Mouse (Mus musculus) intestine, embryonic 16.5 days (tissue): ENCODE measurements at regions not wholly inside any gene's neighbourhood (a gene's known extent, or its start where the extent isn't known, plus 50 kb on each side); places are given as distances from the start of the nearest gene placed in this dataset.

Experiments used
- ATAC-seq: fragments of 200-750 bp; cut with Nextera tagmentation; 2 replicates; pipeline ENCODE4 v1.8.0; 2017; ENCODE audit warnings: moderate TSS enrichment, moderate library complexity
- H3K27ac ChIP-seq: fragments of 300-500 bp; sonication (generic); 2 replicates; pipeline ENCODE4 v1.5.1; 2014; ENCODE audit warnings: mild to moderate bottlenecking, low read length
- H3K27me3 ChIP-seq: fragments of 300-500 bp; sonication (generic); replicated peaks from 2 replicates; pipeline ENCODE4 v1.6.1; 2014; ENCODE audit warnings: low read length, control low read depth, mixed read lengths; ENCODE audit not compliant: control insufficient read depth, insufficient read depth
- H3K36me3 ChIP-seq: fragments of 300-500 bp; sonication (generic); 2 replicates; pipeline ENCODE4 v1.6.1; 2014; ENCODE audit warnings: low read length, control low read depth; ENCODE audit not compliant: control insufficient read depth, insufficient read depth
- H3K4me1 ChIP-seq: fragments of 300-500 bp; sonication (generic); 2 replicates; pipeline ENCODE4 v1.6.1; 2014; ENCODE audit warnings: low read length, control low read depth, mixed read lengths; ENCODE audit not compliant: control insufficient read depth, insufficient read depth
- H3K4me2 ChIP-seq: fragments of 300-500 bp; sonication (generic); 2 replicates; pipeline ENCODE4 v1.6.1; 2014; ENCODE audit warnings: low read depth, low read length, control low read depth
- H3K4me3 ChIP-seq: fragments of 300-500 bp; sonication (generic); 2 replicates; pipeline ENCODE4 v1.5.1; 2014; ENCODE audit warnings: mild to moderate bottlenecking, low read length
- H3K9ac ChIP-seq: fragments of 300-500 bp; sonication (generic); 2 replicates; pipeline ENCODE4 v1.6.1; 2014; ENCODE audit warnings: low read depth, low read length
- H3K9me3 ChIP-seq: fragments of 300-500 bp; sonication (generic); 2 replicates; pipeline ENCODE4 v1.6.1; 2016; ENCODE audit warnings: low read length, control low read depth; ENCODE audit not compliant: control insufficient read depth
- WGBS: fragments of 180-500 bp; shearing (Covaris S2); extraction: QIAGEN DNeasy Blood & Tissue Kit; methylation state at CpG from one replicate; pipeline ENCODE4 v1.1.7; 2014; 5-methylcytosine and 5-hydroxymethylcytosine counted together

- Histone ChIP-seq H3K36me3 (no peaks in the 10 kb centered on the region), H3K27ac (no peak overlapping the region), H3K27me3 (no peaks in the 10 kb centered on the region), H3K4me3 (no peak overlapping the region), H3K9ac (no peak overlapping the region), H3K4me2 (no peak overlapping the region), H3K9me3 (peaks cover 3% of the 10 kb centered on the region; the same call in 1 of the 2 replicates), H3K4me1 (no peaks in the 10 kb centered on the region)
- 89% methylated on average over 4 of the region's 4 CpGs for WGBS
- no peak for ATAC-seq
Measured at GRCm38 (mm10) chr9:84280898-84281297, 356.0 kb downstream of the Bckdhb start.

- H3K9me3 ChIP-seq = peaks cover 3% of the 10 kb centered on the region; the same call in 1 of the 2 replicates
- H3K4me3 ChIP-seq = no peak overlapping the region
- 52% methylated on average over 3 of the region's 3 CpGs for WGBS
- H3K4me1 ChIP-seq = no peaks in the 10 kb centered on the region
- no peaks in the 10 kb centered on the region for H3K36me3 ChIP-seq
- no peaks in the 10 kb centered on the region for H3K27me3 ChIP-seq
- no peak overlapping the region for H3K9ac ChIP-seq
- ATAC-seq = no peak
- H3K27ac ChIP-seq = no peak overlapping the region
- H3K4me2 ChIP-seq = no peak overlapping the region
Measured at GRCm38 (mm10) chr9:84281610-84282009, 356.7 kb downstream of the Bckdhb start.

GRCm38 (mm10) chr9:84283296-84283695, 358.4 kb downstream of the Bckdhb start:
- Histone ChIP-seq H3K4me2 (no peak overlapping the region), H3K4me3 (no peak overlapping the region), H3K36me3 (no peaks in the 10 kb centered on the region), H3K27ac (no peak overlapping the region), H3K9me3 (peaks cover 3% of the 10 kb centered on the region; the same call in 1 of the 2 replicates), H3K27me3 (no peaks in the 10 kb centered on the region), H3K4me1 (no peaks in the 10 kb centered on the region), H3K9ac (no peak overlapping the region)
- no peak for ATAC-seq
- WGBS = 82% methylated on average over 5 of the region's 6 CpGs

- Histone ChIP-seq H3K27me3 (no peaks in the 10 kb centered on the region), H3K36me3 (no peaks in the 10 kb centered on the region)
- no peak for ATAC-seq
Measured at GRCm38 (mm10) chr9:84285604-84286003, 360.7 kb downstream of the Bckdhb start.

GRCm38 (mm10) chr9:84295891-84296290, 370.9 kb downstream of the Bckdhb start:
- no peaks in the 10 kb centered on the region for H3K4me1 ChIP-seq
- no peaks in the 10 kb centered on the region for H3K27me3 ChIP-seq
- ATAC-seq = no peak
- 43% methylated on average over 1 of the region's 1 CpGs for WGBS
- H3K9me3 ChIP-seq = no peaks in the 10 kb centered on the region
- H3K27ac ChIP-seq = no peak overlapping the region
- no peak overlapping the region for H3K4me2 ChIP-seq
- no peak overlapping the region for H3K9ac ChIP-seq
- H3K4me3 ChIP-seq = no peak overlapping the region
- H3K36me3 ChIP-seq = no peaks in the 10 kb centered on the region

More at GRCm38 (mm10) chr9:84285604-84286003, 360.7 kb downstream of the Bckdhb start:
- Histone ChIP-seq H3K9ac (no peak overlapping the region), H3K9me3 (peaks cover 3% of the 10 kb centered on the region; the same call in 1 of the 2 replicates), H3K4me2 (no peak overlapping the region), H3K27ac (no peak overlapping the region), H3K4me3 (no peak overlapping the region), H3K4me1 (no peaks in the 10 kb centered on the region)
- WGBS = 41% methylated on average over 4 of the region's 4 CpGs

GRCm38 (mm10) chr9:84296456-84296855, 371.5 kb downstream of the Bckdhb start:
- H3K4me3 ChIP-seq = no peak overlapping the region
- no peaks in the 10 kb centered on the region for H3K36me3 ChIP-seq
- ATAC-seq = no peak
- no peaks in the 10 kb centered on the region for H3K9me3 ChIP-seq
- H3K4me1 ChIP-seq = no peaks in the 10 kb centered on the region
- no peaks in the 10 kb centered on the region for H3K27me3 ChIP-seq
- 94% methylated on average over 3 of the region's 3 CpGs for WGBS
- H3K4me2 ChIP-seq = no peak overlapping the region
- no peak overlapping the region for H3K27ac ChIP-seq
- H3K9ac ChIP-seq = no peak overlapping the region

GRCm38 (mm10) chr9:84304398-84304797, 379.5 kb downstream of the Bckdhb start:
- no peaks in the 10 kb centered on the region for H3K9me3 ChIP-seq
- ATAC-seq = no peak
- H3K4me3 ChIP-seq = no peak overlapping the region
- H3K27me3 ChIP-seq = no peaks in the 10 kb centered on the region
- H3K9ac ChIP-seq = no peak overlapping the region
- 91% methylated on average over 2 of the region's 2 CpGs for WGBS
- H3K4me1 ChIP-seq = no peaks in the 10 kb centered on the region
- no peak overlapping the region for H3K4me2 ChIP-seq
- no peaks in the 10 kb centered on the region for H3K36me3 ChIP-seq
- H3K27ac ChIP-seq = no peak overlapping the region

GRCm38 (mm10) chr9:84318811-84319210, 393.9 kb downstream of the Bckdhb start:
- Histone ChIP-seq H3K4me2 (no peak overlapping the region), H3K27ac (no peak overlapping the region), H3K9ac (no peak overlapping the region), H3K36me3 (no peaks in the 10 kb centered on the region), H3K9me3 (no peaks in the 10 kb centered on the region), H3K4me3 (no peak overlapping the region), H3K27me3 (no peaks in the 10 kb centered on the region), H3K4me1 (no peaks in the 10 kb centered on the region)
- 82% methylated on average over 2 of the region's 2 CpGs for WGBS
- no peak for ATAC-seq

- Histone ChIP-seq H3K9me3 (no peaks in the 10 kb centered on the region), H3K4me3 (no peak overlapping the region), H3K27me3 (no peaks in the 10 kb centered on the region), H3K9ac (no peak overlapping the region), H3K4me2 (no peak overlapping the region), H3K4me1 (no peaks in the 10 kb centered on the region), H3K27ac (no peak overlapping the region), H3K36me3 (no peaks in the 10 kb centered on the region)
- ATAC-seq = no peak
- 63% methylated on average over 2 of the region's 2 CpGs for WGBS
Measured at GRCm38 (mm10) chr9:84319338-84319737, 394.4 kb downstream of the Bckdhb start.

- no peak overlapping the region for H3K4me3 ChIP-seq
- no peak for ATAC-seq
- no peak overlapping the region for H3K27ac ChIP-seq
- no peaks in the 10 kb centered on the region for H3K36me3 ChIP-seq
- H3K4me2 ChIP-seq = no peak overlapping the region
- H3K27me3 ChIP-seq = no peaks in the 10 kb centered on the region
- H3K9ac ChIP-seq = no peak overlapping the region
- no peaks in the 10 kb centered on the region for H3K4me1 ChIP-seq
- WGBS = 44% methylated on average over 2 of the region's 2 CpGs
- H3K9me3 ChIP-seq = no peaks in the 10 kb centered on the region
Measured at GRCm38 (mm10) chr9:84323145-84323544, 398.2 kb downstream of the Bckdhb start.
